Mouse (Mus musculus) c-Kit-positive CD71-positive TER-119-positive erythroid progenitor cells, embryonic 14.5 days (primary cell): ENCODE results near the gene Gab1.

Experiments used
- DNase-seq: peaks from one replicate; pipeline ENCODE4 v3.0.0-alpha.2; 2013; ENCODE audit warnings: low spot score

The Gab1 gene

DNA sequence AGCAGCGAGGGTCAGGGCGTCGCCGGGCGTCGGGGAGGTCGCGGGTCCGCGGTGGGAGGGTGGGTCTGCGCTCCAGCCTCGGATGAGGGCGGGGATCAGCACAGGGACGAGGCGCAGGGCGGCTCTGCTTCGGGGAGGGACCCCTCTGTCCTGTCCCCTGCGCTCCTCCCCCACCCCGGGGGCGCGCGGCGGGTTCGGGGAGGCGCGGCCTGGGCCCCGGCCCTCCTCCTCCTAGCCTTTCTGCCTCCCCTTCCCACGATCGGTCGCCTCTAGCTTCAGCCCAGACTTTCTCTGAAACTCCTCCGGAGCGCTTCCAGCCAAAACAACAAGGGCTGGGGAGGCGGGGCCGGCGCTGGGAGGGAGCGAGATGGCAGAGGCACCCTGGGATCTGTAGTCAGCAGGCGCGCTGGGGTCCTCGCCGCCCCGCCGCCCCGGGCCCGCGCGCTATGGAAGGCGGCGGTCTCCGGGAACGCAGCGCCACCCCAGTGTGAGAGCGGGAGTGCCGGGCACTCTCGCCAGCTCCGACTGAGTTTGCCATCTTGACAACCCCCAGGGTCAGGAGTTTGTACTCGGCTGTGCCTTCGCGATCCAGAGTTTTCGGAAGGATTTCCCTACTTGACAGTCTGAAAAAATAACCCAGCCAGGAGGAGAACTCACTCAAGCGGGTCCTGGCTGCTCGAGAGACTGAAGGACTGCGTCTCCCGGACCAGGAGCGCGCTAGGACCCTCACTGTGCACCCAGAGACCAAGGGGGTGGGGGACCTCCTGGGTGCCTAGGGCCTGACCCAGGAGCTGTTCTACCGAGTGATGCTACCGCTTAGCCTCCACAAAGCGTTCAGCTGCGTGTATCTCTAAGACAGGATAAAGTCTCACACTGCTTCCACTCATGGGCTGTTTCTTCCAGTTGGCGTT lies at the start of gene Gab1:
TSS of gene Gab1 (minus strand) at position 324 of the 911 bp plus-strand sequence.
- DNase-seq: peak; percentile 28

DNA sequence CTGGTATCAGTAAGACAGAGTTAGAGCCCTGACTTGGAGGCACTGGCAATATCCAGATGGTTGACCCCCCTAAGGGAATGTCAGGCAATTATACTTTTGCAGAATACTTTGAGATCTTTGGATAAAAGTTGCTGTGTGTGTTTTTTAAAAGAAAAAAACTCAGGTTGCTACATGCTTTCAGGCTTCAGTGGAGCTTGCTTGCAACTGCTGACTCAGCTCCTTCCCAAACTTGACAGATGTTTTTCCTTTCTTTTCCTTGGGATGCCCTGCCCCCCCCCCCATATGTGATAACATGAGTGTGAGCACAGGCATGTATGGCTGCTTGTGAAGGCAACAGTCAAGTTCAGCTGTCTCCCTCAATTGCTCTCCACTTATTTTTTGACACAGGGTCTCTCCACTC lies 48.5 kb upstream of the Gab1 start:
- DNase-seq: no peak

DNA sequence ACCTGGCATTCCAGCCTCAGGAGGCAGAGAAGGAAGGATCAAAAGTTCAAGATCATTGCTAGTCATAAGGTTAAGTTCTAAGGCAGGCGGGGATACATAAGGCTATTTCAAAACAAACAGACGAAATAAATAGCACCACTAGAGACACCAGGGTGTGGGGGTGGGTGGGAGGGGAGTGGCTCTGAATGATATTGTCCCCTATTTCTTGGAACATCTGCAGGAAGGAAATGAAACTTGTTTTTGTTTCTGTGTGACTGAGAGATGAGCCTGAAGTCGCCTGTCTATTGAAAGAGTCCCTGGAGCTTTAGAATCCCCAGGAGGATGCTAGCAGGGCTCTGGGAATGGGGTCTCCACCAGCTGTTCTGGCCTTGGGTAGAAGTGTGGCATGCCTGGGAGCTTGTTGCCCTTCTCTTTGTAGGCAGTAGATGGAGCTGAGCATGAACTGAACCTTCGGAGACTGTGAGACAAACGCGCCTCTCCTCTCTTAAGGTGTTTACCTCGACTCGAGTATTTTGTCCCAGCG lies 43.5 kb upstream of the Gab1 start:
- no peak for DNase-seq

DNA sequence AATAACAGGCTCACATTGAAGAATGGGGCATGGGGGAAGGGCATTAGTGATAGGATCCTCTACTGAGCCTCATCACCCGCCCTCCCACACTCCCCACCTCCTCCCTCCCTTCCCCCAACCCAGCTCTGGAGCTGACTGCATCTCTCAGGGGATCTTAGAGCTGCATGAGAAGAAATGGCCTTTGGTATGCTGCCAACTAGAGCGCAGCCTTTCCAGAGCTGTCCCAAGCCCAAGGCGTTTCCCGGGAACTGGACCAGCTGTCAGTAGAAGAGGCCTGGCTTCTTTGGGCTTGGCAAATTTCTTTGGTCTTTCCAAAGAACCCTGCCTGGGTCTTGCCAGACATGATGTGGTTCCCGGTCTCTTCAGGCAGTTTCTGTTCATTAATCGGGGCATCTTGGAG lies 42.3 kb upstream of the Gab1 start:
- DNase-seq: no peak

DNA sequence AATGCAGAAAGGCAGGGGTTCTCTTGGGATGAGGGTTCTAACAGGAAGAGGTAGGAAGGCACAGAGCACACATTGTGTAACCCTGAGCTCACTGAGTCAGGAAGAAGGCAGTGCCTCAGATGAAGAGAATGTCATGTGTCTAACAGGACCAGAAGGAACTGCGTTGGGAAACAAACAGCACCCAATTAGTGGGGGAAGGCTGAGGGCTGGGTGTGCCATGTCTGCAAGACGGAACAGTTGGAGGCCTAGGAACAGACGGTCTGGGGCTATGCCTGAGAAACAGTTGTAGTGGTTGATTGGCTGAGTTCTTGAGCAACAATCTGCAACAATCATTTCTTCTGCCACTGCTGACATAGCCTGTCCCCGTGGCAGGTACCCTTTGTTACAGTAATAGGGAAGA lies 38.8 kb upstream of the Gab1 start:
- DNase-seq: no peak

DNA sequence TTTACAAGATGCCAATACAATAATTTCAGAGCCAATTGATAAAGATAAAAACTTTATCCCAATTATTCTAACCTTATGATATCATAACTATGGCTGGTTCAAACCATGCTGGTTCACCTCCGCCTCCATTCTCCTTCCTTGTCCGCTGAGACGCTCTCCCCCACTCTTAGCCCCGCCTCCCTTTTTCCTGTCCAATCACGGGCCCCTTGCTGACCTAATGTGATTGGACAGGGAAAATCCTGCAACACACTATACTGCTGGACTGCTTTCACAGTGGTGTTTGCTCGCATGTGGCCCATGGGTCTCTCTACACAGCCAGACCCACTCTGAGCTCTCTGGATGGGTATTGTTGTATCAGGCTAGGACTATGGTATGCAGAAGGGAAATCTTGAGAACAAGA lies 38.2 kb upstream of the Gab1 start:
- DNase-seq: no peak

DNA sequence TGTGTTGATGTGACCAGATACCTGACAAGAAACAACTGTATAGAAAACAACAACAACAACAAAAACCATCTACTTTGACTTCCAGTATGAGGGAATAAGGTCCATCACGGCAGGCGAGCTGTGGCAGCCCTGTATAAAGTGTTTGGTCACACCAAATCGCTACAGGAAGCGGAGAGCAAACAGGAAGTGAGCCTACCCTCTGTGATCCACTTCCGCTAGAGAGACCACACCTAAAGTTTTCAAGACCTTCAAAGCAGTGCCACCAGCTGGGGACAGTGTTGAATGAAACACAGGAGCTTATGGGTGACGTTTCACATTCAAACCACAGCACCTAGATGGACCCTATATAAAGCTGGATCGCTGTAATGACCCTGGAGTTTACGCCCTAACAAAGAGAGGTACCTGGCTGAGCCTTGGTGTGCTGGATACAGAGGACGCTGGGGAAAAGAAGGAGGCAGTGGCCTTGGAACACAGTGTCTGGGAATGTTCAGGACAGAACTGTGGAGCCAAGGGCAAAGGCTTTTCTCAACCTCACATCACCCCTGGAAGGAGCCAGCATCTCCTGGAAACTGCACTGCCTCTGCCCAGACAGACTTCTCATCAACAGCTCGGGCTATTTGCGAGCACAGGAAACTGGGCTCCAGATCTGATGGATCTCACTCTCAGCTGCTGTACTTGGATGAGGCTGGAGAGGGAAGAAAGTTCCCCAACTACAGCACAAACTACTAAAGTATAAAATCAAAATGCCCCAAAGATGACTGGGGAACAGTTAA lies 36.3 kb upstream of the Gab1 start:
- DNase-seq: no peak

DNA sequence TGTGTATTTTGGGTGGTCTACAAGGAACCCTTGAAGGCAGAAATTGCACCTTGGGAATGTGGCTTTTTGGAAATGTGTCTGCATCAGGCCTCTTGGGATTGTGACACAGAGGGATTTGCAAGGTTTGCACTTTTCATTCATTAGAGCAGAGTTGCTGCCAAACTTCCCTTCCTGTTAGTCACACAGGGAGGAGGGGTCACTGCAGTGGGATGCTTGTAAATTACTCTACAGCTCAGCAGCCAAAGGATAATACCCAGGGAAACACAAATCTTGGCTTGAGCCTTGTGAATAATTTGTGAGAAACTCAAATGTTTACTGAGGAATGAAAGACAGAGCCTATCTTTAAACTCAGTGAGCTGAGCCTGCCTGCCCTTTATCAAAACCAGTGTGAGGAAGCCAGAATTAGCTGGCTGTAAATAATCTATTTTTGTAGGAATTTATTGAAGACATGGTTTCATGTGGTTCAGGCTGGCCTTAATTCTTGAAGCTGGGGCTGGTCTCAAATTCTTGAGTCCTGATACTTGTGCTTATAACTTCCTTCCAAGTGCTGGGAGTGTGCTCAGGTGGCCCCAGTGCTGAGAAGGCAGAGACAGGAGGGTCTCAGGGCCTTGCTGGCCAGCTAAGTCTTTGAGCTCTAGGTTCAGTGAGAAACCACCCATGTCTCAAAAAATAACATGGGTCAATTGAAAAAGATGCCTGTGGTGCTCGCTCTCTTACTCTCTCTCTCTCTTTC lies 32.9 kb upstream of the Gab1 start:
- no peak for DNase-seq

DNA sequence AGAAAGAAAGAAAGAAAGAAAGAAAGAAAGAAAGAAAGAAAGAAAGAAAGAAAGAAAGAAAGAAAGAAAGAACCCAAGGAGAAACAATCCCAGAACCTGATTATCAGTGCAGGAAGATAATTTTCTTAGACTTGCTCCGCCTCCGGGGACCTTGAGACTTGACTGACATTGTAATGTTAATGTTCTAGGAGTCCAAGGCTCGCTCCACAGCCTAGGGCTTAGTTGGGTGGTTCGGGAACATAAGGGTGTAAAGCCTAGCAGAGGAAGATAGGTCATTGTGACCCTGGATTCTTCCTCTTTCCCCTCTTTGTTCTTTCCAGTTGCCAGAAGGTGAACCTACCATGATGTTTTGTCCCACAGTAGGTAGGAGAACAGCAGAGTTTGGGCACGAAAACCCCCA lies 31.1 kb upstream of the Gab1 start:
- no peak for DNase-seq

DNA sequence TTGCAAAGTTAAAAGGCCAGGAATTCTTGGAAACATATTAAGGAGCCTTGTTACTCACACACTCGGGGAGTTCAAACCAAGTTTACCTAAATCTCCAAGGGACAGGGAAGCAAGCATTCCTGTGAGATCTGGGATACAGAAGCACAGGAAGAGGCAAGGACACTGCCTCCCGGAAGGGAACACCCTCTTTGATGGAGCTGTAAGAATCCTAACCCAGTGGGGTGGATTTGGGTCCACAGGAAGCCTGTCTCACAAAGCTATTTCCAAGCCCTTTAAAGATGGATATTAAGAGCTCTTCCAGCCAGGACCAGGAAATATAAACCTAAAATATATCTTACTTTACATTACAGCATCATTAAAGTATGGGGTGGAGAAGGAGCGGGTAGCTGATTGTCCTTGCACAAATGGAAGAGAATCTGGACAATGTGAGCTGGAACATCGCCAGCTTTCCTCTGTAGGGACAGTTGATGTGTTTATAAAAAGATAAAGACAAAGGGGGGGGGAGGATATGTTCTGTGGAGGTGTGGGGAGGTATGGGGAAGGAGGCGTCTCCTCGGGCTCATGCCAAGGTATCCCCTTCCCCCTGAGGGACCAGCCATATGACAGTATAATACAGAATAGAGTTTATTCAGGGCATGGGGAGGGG lies 28.1 kb upstream of the Gab1 start:
- no peak for DNase-seq

DNA sequence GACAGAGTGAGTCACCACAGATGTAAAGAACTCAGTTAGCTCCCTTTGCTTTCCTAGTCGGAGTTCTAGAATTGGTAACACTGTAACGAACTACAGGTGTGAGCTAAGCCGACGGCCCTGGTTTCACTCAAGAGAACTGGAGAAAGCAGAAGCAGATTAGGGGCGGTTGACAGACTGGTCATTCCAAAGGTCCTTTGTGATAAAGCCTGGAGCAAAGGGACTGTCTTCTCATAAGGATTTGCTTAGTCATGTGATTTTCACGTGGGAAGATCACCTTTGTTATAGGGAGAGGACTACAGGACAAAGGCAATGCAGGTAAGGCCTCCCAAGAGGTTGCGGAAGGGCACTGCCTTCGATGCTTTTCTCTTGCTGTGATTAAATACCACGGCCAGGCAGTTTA lies 22.0 kb upstream of the Gab1 start:
- no peak for DNase-seq

DNA sequence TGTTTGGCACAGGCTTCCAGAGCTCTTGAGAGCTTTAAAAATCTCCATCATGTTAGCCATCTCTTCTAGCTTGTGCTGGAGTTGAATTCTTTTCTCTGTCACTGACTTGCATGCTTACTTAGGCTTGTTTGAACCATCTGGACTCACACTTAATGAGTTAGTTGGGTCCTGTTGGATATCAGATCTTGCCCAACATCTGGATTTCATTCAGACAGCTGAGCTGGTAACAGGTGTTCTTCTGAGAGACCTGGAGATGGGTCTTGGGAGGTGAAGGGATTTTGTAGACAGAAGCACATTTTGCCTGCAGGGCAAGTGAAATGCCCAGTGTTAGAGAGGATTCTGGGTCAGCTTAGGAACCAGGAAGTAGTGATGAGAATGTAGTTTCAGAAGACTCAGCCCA lies 19.0 kb upstream of the Gab1 start:
- DNase-seq: no peak

DNA sequence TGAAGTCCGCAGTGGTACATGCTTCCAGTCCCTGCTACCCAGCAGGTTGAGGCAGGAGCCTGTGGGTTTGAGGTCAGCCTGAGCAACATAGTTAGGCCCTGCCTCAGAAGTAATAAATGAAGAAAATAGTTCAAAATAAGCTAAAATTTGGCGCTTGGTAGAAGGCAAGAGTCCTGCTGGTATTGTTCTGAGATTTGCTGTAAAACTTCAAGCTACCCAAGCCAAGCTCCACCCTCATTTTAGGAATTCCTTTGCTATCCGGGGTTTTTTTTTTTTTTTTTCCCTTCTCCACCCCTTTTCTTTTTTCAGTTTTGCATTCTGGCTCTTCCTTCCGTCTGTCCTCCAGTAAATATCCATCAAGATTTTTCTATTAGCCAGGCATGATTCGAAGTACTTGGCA lies 15.7 kb upstream of the Gab1 start:
- no peak for DNase-seq

DNA sequence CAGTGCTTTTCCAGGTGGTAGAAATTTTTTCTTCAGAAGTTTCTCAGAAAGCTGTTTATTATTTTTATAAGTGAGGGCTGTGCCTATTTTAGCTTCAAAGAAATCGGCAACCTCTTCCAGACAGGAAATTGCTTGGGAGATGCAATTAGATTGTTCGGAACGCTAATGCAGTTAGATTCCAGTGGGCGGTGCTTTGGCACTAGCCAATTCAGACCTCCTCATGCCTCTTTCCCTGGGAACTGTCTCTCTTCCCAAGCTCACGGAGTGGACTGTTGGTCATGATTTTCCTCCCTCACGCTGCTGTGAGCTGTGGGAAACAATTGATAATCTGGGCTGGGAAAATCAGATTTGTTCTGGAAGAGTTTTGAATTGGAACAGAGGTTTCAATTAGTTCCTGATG lies 15.1 kb upstream of the Gab1 start:
- no peak for DNase-seq

DNA sequence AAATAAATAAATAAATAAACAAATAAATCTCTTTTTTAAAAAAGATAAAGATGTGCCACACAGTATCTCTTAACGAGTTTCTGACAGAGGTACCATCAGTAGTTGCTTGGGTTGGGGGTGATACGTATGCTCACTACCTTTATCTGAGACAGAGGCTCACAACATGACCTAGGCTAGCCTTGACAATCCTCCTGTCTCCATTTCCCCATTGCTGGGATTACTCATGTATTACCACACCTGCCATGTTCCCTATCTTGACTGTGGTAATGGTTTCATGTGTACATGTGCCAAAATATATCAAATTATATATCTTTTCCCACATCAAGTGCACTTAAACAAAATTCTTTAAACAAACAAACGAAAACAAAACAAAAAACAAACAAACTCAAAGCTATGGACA lies 14.2 kb upstream of the Gab1 start:
- DNase-seq: no peak

DNA sequence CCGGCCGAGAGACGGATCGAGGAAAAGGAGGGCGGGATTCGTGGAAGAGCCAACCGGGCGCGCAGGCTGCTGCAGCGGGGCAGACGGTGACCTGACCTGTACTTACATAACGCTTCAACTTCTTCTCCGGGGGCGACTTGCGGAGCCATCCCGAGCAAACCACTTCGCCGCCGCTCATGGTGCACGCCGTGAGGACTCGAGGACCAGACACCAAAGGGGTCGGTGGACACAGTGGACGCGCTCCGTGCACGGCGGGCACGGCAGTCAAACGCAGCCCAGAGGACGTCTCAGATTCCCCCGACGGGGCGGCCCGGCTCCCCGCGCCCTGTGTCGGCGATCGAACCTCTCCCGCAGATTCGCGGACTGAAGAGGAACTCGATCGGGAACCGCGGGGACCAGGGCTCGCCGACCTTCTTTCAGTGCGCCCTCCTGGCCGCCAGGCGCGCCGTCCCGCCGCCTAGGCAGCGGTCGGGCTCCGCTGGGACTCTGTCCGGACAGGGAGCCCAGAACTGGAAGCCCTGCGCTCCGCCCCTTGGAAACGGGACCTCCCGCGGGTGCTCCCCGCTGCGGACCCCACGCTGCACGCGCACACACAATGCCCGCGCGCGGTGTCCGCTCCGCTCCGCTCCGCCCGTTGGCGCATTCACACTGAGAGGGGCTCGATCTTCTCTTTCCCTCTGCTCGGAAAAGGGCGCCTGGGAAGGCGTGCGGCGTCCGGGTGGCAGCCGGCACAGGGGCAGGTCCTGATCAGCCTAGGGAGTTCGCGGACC lies 708 bp downstream of the Gab1 start:
- no peak for DNase-seq

DNA sequence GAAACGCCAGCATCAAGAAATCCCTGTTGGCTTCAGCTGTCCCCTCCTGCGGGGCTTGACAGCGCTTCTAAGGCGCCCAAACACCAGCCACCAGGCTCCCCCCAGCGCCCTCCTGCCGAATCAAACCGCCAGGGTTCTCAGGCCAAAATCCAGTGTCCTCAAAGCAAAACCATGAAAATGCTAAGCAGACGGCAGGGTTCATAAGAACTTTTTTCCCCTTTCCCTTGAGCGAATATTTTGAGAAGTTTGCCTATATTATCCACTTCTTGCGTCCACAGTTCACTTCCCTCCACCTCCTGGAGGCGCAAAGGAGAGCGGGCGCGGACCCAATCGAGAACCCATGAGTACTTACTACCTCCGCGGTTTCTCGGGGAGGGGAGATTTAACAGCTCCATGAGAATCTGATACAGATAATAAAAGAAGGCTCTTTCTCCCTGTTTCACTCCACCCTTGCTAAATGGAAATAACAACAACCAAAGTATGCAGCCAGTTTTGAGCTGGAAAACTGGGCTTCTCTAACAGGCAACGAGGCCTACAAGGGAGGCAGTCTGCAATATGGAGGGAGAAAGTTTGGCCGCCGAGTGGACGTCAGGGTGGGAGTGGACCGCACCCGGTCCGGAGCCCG lies 1.4 kb downstream of the Gab1 start:
- no peak for DNase-seq

DNA sequence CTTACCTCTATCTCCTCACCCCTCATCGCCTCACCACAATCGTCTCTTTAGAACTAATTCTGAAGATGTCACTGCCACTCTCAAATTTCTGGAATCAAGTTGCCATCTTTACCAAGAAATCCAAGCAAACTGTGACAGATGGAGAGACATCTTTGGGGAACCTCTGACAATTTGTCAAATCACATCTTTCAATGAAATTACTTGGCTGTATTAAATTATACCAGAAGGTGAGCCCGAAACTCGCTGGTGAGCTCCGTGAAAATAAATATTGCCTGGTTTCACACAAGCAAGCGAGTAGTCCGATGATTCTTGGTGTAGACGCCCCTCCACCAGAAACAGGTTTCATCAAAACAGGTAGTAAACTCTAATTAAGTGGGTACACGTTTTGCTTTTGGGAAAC lies 2.2 kb downstream of the Gab1 start:
- DNase-seq: no peak

DNA sequence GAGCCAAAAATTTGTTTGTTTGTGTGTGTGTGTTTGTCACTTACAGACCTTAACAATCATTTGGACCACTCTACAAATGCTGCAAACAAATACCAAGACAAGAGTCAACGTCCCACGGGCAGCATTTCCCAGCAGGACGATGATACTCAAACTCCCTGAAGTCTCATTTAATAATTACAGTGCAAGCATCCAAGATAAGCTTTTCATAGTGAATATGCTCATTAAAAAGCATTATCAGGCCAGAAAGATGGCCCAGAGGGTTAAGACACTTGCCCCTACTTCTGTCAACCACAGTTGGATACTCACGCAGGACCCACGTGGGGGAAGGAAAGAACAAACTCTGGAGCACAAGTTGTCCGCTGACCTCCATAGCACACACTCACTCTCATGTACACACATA lies 4.8 kb downstream of the Gab1 start:
- DNase-seq: no peak

DNA sequence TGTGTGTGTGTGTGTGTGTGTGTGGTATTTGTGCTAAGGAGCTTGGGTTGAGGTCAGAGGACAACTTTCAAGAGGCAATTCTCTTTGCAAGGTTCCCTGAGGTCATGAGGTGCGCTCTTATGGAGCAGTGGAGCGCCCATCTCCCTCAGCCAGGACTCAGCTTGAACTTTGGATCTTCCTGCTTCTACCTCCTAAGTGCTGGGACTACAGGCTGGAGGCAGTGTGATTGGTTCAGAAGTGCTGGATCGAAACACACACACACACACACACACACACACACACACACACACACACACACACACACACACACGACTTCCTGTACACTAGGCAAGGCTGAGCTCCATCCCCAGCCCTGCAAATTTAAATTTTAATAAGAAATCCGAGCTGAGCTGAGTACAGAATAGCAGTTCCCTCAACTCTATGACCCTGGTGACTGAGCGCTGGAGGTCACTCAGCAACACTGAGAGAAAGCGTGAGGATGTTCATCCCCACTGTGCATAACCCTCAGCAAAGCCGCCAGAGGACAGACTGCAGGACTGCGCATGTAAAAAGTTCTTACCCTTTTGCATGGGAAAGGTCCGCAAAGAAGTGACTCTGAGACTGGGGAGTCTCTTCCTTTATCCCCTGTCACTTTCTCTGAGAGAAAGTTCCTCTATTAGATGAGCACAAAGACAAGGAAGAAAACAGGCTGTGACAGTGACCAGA lies 6.4 kb downstream of the Gab1 start:
- DNase-seq: no peak
